Mouse (Mus musculus) Patski (cell line): ENCODE data around the gene Ecpas. TPM values are rescaled to one million over a fixed set of nuclear protein-coding genes. Genes with fewer than 3 reads are reported as not detected.

Experiments used
- ATAC-seq: fragments of 100-300 bp; one replicate; pipeline ENCODE4 v1.8.0; 2021
- CTCF ChIA-PET: fragments of 350-600 bp; sonication (Branson Sonifier 250); formaldehyde crosslinking; loops from one replicate; lab custom pipeline; 2022; ENCODE audit warnings: inconsistent platforms; lab: Charles Lee
- POLR2A ChIA-PET: fragments of 350-600 bp; sonication (Branson Sonifier 250); formaldehyde crosslinking; loops from one replicate; lab custom pipeline; 2022; ENCODE audit warnings: antibody characterized with exemption, inconsistent platforms; lab: Charles Lee
- DNase-seq: peaks from one replicate; pipeline ENCODE4 v3.0.0-alpha.2; 2011; ENCODE audit warnings: low read depth, low spot score
- H3K27me3 ChIP-seq: fragments of 371-371 bp; one replicate; pipeline ENCODE4 v1.5.1; 2021
- CTCF ChIP-seq: fragments of 100-300 bp; IDR thresholded peaks from one replicate; pipeline ENCODE4 v1.5.1; 2021
- in situ Hi-C: fragments of 300-500 bp; cut with MboI; formaldehyde crosslinking; loops from 3 replicates; pipeline ENCODE4 v1.11.1; 2018; ENCODE audit warnings: low pct_unique_long_range_greater_than_20kb, mixed read lengths
- polyA plus RNA-seq: library from polyadenylated mRNA; unstranded; gene quantifications from one replicate; pipeline ENCODE4 v1.2.3, GENCODE M21; 2021

Ecpas gene
- polyA plus RNA-seq, 1 experiment from 2014 or later = 37.8 TPM

- no peak for ATAC-seq
- ChIA-PET POLR2A (no interaction called here), CTCF (no interaction called here)
- in situ Hi-C loops = no loop called here
- H3K27me3 ChIP-seq = no peaks in the 10 kb centered on the region
- no peak for DNase-seq
- TF ChIP-seq CTCF = no peak
Observed at GRCm38 (mm10) chr4:58885341-58885740, 27.2 kb downstream of the Ecpas start.

GRCm38 (mm10) chr4:58883841-58884240, 28.7 kb downstream of the Ecpas start:
- TF ChIP-seq CTCF = no peak
- DNase-seq = no peak
- CTCF ChIA-PET = no interaction called here
- POLR2A ChIA-PET = no interaction called here
- no peak for ATAC-seq
- H3K27me3 ChIP-seq = no peaks in the 10 kb centered on the region
- in situ Hi-C loops = no loop called here

- in situ Hi-C loops = no loop called here
- DNase-seq = no peak
- no peak for ATAC-seq
- POLR2A ChIA-PET = no interaction called here
- no peak for TF ChIP-seq CTCF
- CTCF ChIA-PET = interaction anchor here (0.8 kb wide), 1 partner anchor 34 kb away, joined by 4 read pairs; no protein-coding TSS in a partner anchor
- H3K27me3 ChIP-seq = no peaks in the 10 kb centered on the region
Observed at GRCm38 (mm10) chr4:58874373-58874772, 38.2 kb downstream of the Ecpas start.

- no peak for TF ChIP-seq CTCF
- DNase-seq (no peak), ATAC-seq (no peak)
- in situ Hi-C loops = no loop called here
- no peaks in the 10 kb centered on the region for H3K27me3 ChIP-seq
- ChIA-PET CTCF (no interaction called here), POLR2A (no interaction called here)
Observed at GRCm38 (mm10) chr4:58867242-58867641, 45.3 kb downstream of the Ecpas start.

- H3K27me3 ChIP-seq = no peaks in the 10 kb centered on the region
- DNase-seq (no peak), ATAC-seq (no peak)
- no peak for TF ChIP-seq CTCF
- in situ Hi-C loops = no loop called here
- POLR2A ChIA-PET = no interaction called here
- CTCF ChIA-PET = interaction anchor here (1.5 kb wide), 1 partner anchor 21 kb away, joined by 3 read pairs; no protein-coding TSS in a partner anchor
Observed at GRCm38 (mm10) chr4:58832908-58833307, 79.6 kb downstream of the Ecpas start.

- TF ChIP-seq CTCF = no peak
- ATAC-seq (peak; percentile 88), DNase-seq (peak; percentile 77)
- in situ Hi-C loops = no loop called here
- POLR2A ChIA-PET = no interaction called here
- H3K27me3 ChIP-seq = no peaks in the 10 kb centered on the region
- CTCF ChIA-PET = no interaction called here
Observed at GRCm38 (mm10) chr4:58825921-58826320, 86.6 kb downstream of the Ecpas start.

- ChIA-PET CTCF (no interaction called here), POLR2A (no interaction called here)
- in situ Hi-C loops = no loop called here
- TF ChIP-seq CTCF = no peak
- H3K27me3 ChIP-seq = no peaks in the 10 kb centered on the region
- no peak for DNase-seq
- no peak for ATAC-seq
Observed at GRCm38 (mm10) chr4:58787616-58788015, 124.9 kb downstream of the Ecpas start, which contains the start of gene Olfr267. Gene Olfr267 (minus strand): TSS chr4:58787716.

GRCm38 (mm10) chr4:58786659-58787058, 125.9 kb downstream of the Ecpas start:
- TF ChIP-seq CTCF = no peak
- POLR2A ChIA-PET = no interaction called here
- CTCF ChIA-PET = no interaction called here
- H3K27me3 ChIP-seq = no peaks in the 10 kb centered on the region
- in situ Hi-C loops = no loop called here
- no peak for DNase-seq
- ATAC-seq = no peak

- H3K27me3 ChIP-seq = no peaks in the 10 kb centered on the region
- POLR2A ChIA-PET = interaction anchor here (1.1 kb wide), 1 partner anchor 196 kb away, joined by 3 read pairs; no protein-coding TSS in a partner anchor
- DNase-seq = no peak
- CTCF ChIA-PET = no interaction called here
- in situ Hi-C loops = no loop called here
- ATAC-seq = no peak
- no peak for TF ChIP-seq CTCF
Observed at GRCm38 (mm10) chr4:58763417-58763816, 149.1 kb downstream of the Ecpas start.

- ChIA-PET POLR2A (no interaction called here), CTCF (no interaction called here)
- in situ Hi-C loops = loop anchor here (5.0 to 10.0 kb wide), 5 partner anchors 125 to 665 kb away; no protein-coding TSS in a partner anchor
- no peak for TF ChIP-seq CTCF
- no peaks in the 10 kb centered on the region for H3K27me3 ChIP-seq
- DNase-seq = no peak
- ATAC-seq = no peak
Observed at GRCm38 (mm10) chr4:58749510-58749909, 163.0 kb downstream of the Ecpas start.

- no peak for TF ChIP-seq CTCF
- CTCF ChIA-PET = no interaction called here
- no peak for DNase-seq
Observed at GRCm38 (mm10) chr4:58749101-58749500, 163.4 kb downstream of the Ecpas start.

More at GRCm38 (mm10) chr4:58749101-58749500, 163.4 kb downstream of the Ecpas start:
- in situ Hi-C loops = loop anchor here (5.0 to 10.0 kb wide), 5 partner anchors 124 to 664 kb away; no protein-coding TSS in a partner anchor
- POLR2A ChIA-PET = no interaction called here
- no peak for ATAC-seq
- H3K27me3 ChIP-seq = no peaks in the 10 kb centered on the region

Other genes starting within 250 kb of the Ecpas start
- gene Olfr267, start 125.0 kb downstream of the Ecpas start, polyA plus RNA-seq = not detected
- gene Zkscan16, start 30.9 kb upstream of the Ecpas start, polyA plus RNA-seq = 0.44 TPM
- 13.5 TPM for gene Ptgr1, start 74.4 kb upstream of the Ecpas start, polyA plus RNA-seq
- gene Dnajc25, start 82.3 kb upstream of the Ecpas start, polyA plus RNA-seq = 7.7 TPM
- 2.2 TPM for gene Gm20503, start 90.5 kb upstream of the Ecpas start, polyA plus RNA-seq
- gene Gng10, start 122.3 kb upstream of the Ecpas start, polyA plus RNA-seq = 50.4 TPM
- gene AI481877, start 226.2 kb upstream of the Ecpas start, polyA plus RNA-seq = 0.01 TPM